Mouse (Mus musculus) megakaryocyte, embryonic 14.5 days (primary cell): ENCODE results near the gene Gm20388.

Source experiments
- FLI1 ChIP-seq: IDR thresholded peaks from 2 replicates; pipeline ENCODE4 v1.6.1; 2012; ENCODE audit warnings: low read length, inconsistent platforms, mixed read lengths
- GATA1 ChIP-seq: IDR thresholded peaks from 3 replicates; pipeline ENCODE4 v1.6.1; 2012; ENCODE audit warnings: mixed read lengths, low read length, inconsistent platforms, borderline replicate concordance

DNA sequence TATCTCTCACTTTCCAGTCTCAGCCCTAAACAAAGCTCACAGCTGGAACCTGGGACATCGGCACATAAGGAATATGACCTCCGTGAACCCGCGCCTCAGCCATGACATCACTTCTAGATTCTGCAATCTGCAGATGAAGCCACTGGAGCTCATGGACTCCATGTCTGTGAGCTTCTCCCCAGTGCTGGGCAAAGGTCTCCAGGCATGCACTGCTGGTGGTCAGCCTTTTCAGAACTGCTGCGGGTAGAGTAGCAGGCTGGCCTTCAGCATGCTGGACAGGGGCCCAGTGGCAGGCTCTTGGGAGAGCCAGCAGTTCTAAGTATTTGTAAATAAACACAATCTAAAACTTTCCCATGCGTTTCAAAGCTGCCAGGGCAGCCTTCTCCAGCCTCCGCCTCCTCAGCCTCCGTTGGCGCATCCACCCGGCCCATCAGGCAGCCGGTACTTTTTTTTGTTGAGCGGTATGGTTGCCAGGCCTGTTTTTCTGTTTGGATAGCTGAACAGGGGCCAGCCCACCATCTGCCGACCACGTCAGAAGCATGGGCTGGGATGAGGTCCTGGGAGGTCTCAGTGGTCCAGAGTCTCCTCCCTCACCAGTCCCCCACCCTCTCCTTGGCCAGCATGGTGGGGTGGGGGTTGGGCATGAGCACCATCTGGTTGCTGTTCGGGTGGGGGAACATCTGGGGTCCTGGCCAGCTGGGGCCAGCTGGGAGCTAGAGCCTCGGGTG lies 2729.0 kb downstream of the Gm20388 start:
- TF ChIP-seq GATA1 (no peak), FLI1 (no peak)
